Mouse (Mus musculus): ENCODE results near the gene Gpa33. TPM values are rescaled to one million over a fixed set of nuclear protein-coding genes. Genes with fewer than 3 reads are reported as not detected.

Gene Gpa33
- polyA plus RNA-seq (2014; fragmentation: Illumina TruSeq; extraction: RNeasy Lipid Tissue Mini Kit (QIAGEN cat#74804); ENCODE audit: low read depth, low replicate concordance) = not detected

DNA sequence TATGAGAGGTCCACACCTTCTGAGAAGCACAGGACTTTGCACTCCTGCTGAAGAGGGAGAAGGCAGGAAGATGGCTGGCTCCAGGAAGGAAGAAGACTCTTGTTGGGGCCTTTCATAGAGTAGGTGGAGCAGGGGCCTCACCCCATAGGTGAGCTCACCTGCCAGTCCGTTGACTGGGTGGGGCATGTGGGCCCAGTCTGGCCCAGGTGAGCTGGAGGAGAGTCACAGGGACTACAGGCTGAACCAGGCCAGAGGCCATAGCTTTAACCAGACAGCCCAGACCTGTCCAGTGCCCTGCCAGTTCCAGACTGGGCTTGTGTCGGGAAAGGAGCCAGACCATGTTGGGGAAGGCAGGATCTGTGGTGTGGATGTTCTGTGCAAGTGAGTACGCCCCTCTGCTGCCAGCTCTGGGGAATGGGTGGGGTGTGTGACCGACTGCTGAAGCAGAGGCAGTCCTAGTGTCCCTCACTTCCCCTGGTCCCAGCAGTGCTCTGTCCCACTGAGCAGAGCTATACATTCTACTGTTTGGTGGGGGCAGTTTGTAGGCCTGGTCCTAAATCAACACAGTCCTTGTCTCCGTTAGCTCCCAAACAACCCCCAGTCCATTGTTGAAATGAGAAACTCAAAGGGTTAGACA, at the start of gene Gpa33:
TSS of gene Gpa33 (plus strand) at position 15 of the 637 bp plus-strand sequence.

DNA sequence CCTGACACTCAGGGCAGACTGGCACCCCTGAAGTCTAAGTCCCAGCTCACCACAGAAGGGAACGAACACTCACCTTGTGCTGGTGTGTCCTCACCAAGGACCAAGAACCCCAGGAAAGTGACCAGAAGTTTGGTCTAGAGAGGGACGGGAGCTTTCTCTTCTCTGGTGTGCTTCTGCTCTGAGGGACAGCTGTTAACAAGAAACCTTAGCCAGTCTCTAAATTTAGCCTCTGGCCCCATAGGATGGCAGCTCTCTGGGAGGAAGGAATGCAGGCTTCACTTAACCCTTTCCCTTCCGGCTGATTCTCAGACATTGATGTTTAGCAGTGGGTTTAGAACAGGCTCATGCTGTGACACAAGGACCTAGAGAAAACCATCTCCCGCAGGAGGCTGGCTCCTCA, 2.3 kb upstream of the Gpa33 start, which contains the start of gene Dusp27:
TSS of gene Dusp27 (minus strand) at position 204 of the 400 bp plus-strand sequence.

Other genes with a start within 250 kb of the Gpa33 start
- gene Pou2f1, start 127.6 kb upstream of the Gpa33 start, polyA plus RNA-seq (2014; fragmentation: Illumina TruSeq; extraction: RNeasy Lipid Tissue Mini Kit (QIAGEN cat#74804); ENCODE audit: low read depth, low replicate concordance) = 4.6 TPM
- 25.3 TPM for gene Dusp27, start 2.3 kb upstream of the Gpa33 start, polyA plus RNA-seq (2014; fragmentation: Illumina TruSeq; extraction: RNeasy Lipid Tissue Mini Kit (QIAGEN cat#74804); ENCODE audit: low read depth, low replicate concordance)
- gene Mael, start 108.5 kb downstream of the Gpa33 start, polyA plus RNA-seq (2014; fragmentation: Illumina TruSeq; extraction: RNeasy Lipid Tissue Mini Kit (QIAGEN cat#74804); ENCODE audit: low read depth, low replicate concordance) = not detected
- 1.4 TPM for gene Ildr2, start 123.9 kb downstream of the Gpa33 start, polyA plus RNA-seq (2014; fragmentation: Illumina TruSeq; extraction: RNeasy Lipid Tissue Mini Kit (QIAGEN cat#74804); ENCODE audit: low read depth, low replicate concordance)
- 11.1 TPM for gene Tada1, start 248.9 kb downstream of the Gpa33 start, polyA plus RNA-seq (2014; fragmentation: Illumina TruSeq; extraction: RNeasy Lipid Tissue Mini Kit (QIAGEN cat#74804); ENCODE audit: low read depth, low replicate concordance)

Data from heart, adult 10 weeks (tissue).